In the genomic region with DNA sequence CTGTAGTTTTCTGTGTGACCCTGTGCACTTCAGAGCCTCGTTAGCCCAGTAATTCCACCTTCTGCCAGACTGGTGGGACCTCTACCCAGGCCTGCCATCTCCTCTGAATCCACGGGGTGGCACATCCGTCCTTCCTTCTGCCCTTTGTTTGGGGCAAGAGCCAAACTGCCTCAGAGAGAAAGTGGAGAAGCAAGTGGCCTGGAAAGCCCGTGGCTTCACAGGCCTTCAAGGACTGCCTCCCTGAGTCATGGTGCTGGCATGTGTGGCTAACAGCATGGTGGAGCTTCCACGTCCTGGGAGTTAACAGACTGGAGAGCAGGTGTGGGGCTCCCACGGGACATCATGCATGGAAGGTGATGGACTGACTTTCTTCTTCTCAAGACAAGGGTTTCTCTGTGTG, we compare ENCODE assay signal across 8 mouse cellular contexts. TPM values are rescaled to one million over a fixed set of nuclear protein-coding genes. Genes with fewer than 3 reads are reported as not detected.
DNase-seq lines count a peak whose midpoint lies in the region; ATAC-seq lines count a peak whose summit lies in the region.

No protein-coding gene starts in this region.

- H3K36me3 ChIP-seq in intestine, embryonic 15.5 days, result peaks cover 25% of the 10 kb centered on the region

- ATAC-seq in intestine, embryonic 15.5 days, result no peak

- no peak overlapping the region for H3K4me2 ChIP-seq in intestine, embryonic 15.5 days (replicated peaks)

- H3K27ac ChIP-seq in intestine, embryonic 15.5 days, result peak overlapping the region; percentile 82

- intact Hi-C loops in left cerebral cortex, postnatal 10 days (cut with DNase I), result no loop called here

- DNase-seq in cerebellum, adult 8-10 months, result peak; percentile 45
- no peak for DNase-seq in cerebellum, adult 11 months
- peak; percentile 55 for DNase-seq in ovary, postnatal 36 days (ENCODE audit: low spot score)
- no peak for DNase-seq in ovary, postnatal 14 days (ENCODE audit: low spot score)
- peak; percentile 66 for DNase-seq in testis, postnatal 10 days (ENCODE audit: low spot score)
- DNase-seq in thymus, adult 18-20 months, result no peak
- no peak for DNase-seq in left cerebral cortex, postnatal 10 days (ENCODE audit: extremely low spot score in 1 of 2, low spot score in 2 of 2)

- H3K4me3 ChIP-seq in intestine, embryonic 15.5 days (replicated peaks), result no peak overlapping the region

- H3K4me1 ChIP-seq in intestine, embryonic 15.5 days (replicated peaks), result peaks cover 23% of the 10 kb centered on the region

- H3K27me3 ChIP-seq in intestine, embryonic 15.5 days (replicated peaks), result no peaks in the 10 kb centered on the region

- no peak overlapping the region for H3K9ac ChIP-seq in intestine, embryonic 15.5 days

- H3K9me3 ChIP-seq in intestine, embryonic 15.5 days, result no peaks in the 10 kb centered on the region

- WGBS in intestine, embryonic 15.5 days, result 69% methylated on average over 6 of the region's 6 CpGs

RNA-seq across cellular contexts. Expression of a gene that starts 8.8 kb away (rescaled TPM):
- polyA plus RNA-seq in intestine, embryonic 15.5 days (2015; fragmentation: Nextera tagmentation; extraction: Ambion mirVana), result 94.2 and 107 TPM in 2 replicates
- total RNA-seq in left cerebral cortex, postnatal 10 days (2021), result 1 to 10 TPM; 2.9 to 3.5 TPM

RNA-seq across cellular contexts. Expression of a gene that starts 28.1 kb away (rescaled TPM):
- 76.7 and 81.2 TPM in 2 replicates for polyA plus RNA-seq in intestine, embryonic 15.5 days (2015; fragmentation: Nextera tagmentation; extraction: Ambion mirVana)
- total RNA-seq in left cerebral cortex, postnatal 10 days (2021), result 10 to 100 TPM; 17.2 to 19.2 TPM

RNA-seq across cellular contexts. Expression of a gene that starts 47.2 kb away (rescaled TPM):
- 16.3 and 16.7 TPM in 2 replicates for polyA plus RNA-seq in intestine, embryonic 15.5 days (2015; fragmentation: Nextera tagmentation; extraction: Ambion mirVana)
- total RNA-seq in left cerebral cortex, postnatal 10 days (2021), result 1 to 10 TPM; 6.7 to 7.7 TPM

Comparison
In these comparisons a context has a peak if more than half of its experiments do, and no peak if none do; other contexts are left out.
1. DNase-seq: peak in cerebellum, adult 8-10 months (single experiment), ovary, postnatal 36 days (single experiment) and testis, postnatal 10 days (single experiment); none in cerebellum, adult 11 months (single experiment), ovary, postnatal 14 days (single experiment), thymus, adult 18-20 months (0 of 2) and left cerebral cortex, postnatal 10 days (0 of 2).